Mouse (Mus musculus): Measurements from ENCODE around the gene B3gnt3. TPM values are rescaled to one million over a fixed set of nuclear protein-coding genes. Genes with fewer than 3 reads are reported as not detected.

B3gnt3 gene
- polyA plus RNA-seq, 1 experiment from 2014 or later: 35.9 TPM

- DNase-seq (ENCODE audit: low spot score) (no peak), ATAC-seq (ENCODE audit: low FRiP score, low TSS enrichment) (no peak)
- Histone ChIP-seq H3K36me3 (ENCODE audit: control insufficient read depth, insufficient read depth, low read length) (no peaks in the 10 kb centered on the region), H3K9me3 (ENCODE audit: control insufficient read depth, low read length) (no peaks in the 10 kb centered on the region), H3K4me1 (replicated peaks; ENCODE audit: control insufficient read depth, insufficient read depth) (peaks cover 7% of the 10 kb centered on the region; the same call in 1 of the 2 replicates), H3K27me3 (ENCODE audit: control insufficient read depth, insufficient read depth, low read length) (no peaks in the 10 kb centered on the region), H3K9ac (ENCODE audit: low read length) (no peak overlapping the region), H3K4me2 (replicated peaks; ENCODE audit: low read depth) (no peak overlapping the region), H3K4me3 (ENCODE audit: low read depth, low read length) (no peak overlapping the region), H3K27ac (replicated peaks) (no peak overlapping the region)
- TF ChIP-seq EP300 (optimal IDR thresholded peaks at IDR 0.05): no peak
- WGBS: 69% methylated on average over 2 of the region's 2 CpGs
Measured at GRCm38 (mm10) chr8:71674071-71674470, 27.5 kb downstream of the B3gnt3 start.

- ATAC-seq (ENCODE audit: low FRiP score, low TSS enrichment) (no peak), DNase-seq (ENCODE audit: low spot score) (no peak)
- H3K9me3 ChIP-seq (ENCODE audit: control insufficient read depth, low read length): no peaks in the 10 kb centered on the region
- WGBS: 59% methylated on average over 6 of the region's 6 CpGs
- H3K4me3 ChIP-seq (ENCODE audit: low read depth, low read length): no peak overlapping the region
- H3K27me3 ChIP-seq (ENCODE audit: control insufficient read depth, insufficient read depth, low read length): no peaks in the 10 kb centered on the region
- H3K4me2 ChIP-seq (replicated peaks; ENCODE audit: low read depth): peak overlapping the region; percentile 92; the same call in 1 of the 2 replicates
- H3K36me3 ChIP-seq (ENCODE audit: control insufficient read depth, insufficient read depth, low read length): no peaks in the 10 kb centered on the region
- H3K9ac ChIP-seq (ENCODE audit: low read length): no peak overlapping the region
- TF ChIP-seq EP300 (optimal IDR thresholded peaks at IDR 0.05): no peak
- no peak for TF ChIP-seq CTCF (IDR thresholded peaks at IDR 0.05; ENCODE audit: low read depth)
- H3K4me1 ChIP-seq (replicated peaks; ENCODE audit: control insufficient read depth, insufficient read depth): peaks cover 7% of the 10 kb centered on the region; the same call in 1 of the 2 replicates
- no peak overlapping the region for H3K27ac ChIP-seq (replicated peaks)
Measured at GRCm38 (mm10) chr8:71672168-71672735, 29.3 kb downstream of the B3gnt3 start.

- DNase-seq (ENCODE audit: low spot score) (peak; percentile 89), ATAC-seq (ENCODE audit: low FRiP score, low TSS enrichment) (peak; percentile 61)
- no peaks in the 10 kb centered on the region for H3K27me3 ChIP-seq (ENCODE audit: control insufficient read depth, insufficient read depth, low read length)
- no peaks in the 10 kb centered on the region for H3K9me3 ChIP-seq (ENCODE audit: control insufficient read depth, low read length)
- TF ChIP-seq EP300 (optimal IDR thresholded peaks at IDR 0.05) (no peak), CTCF (IDR thresholded peaks at IDR 0.05; ENCODE audit: low read depth) (no peak)
- WGBS: under 1% methylated on average over 39 of the region's 42 CpGs
- H3K4me2 ChIP-seq (replicated peaks; ENCODE audit: low read depth): peak within 1 kb of the TSS; percentile 92
- H3K9ac ChIP-seq (ENCODE audit: low read length): no peak within 1 kb of the TSS
- H3K27ac ChIP-seq (replicated peaks): no peak within 1 kb of the TSS
- peak within 1 kb of the TSS; percentile 48 for H3K4me3 ChIP-seq (ENCODE audit: low read depth, low read length)
- H3K4me1 ChIP-seq (replicated peaks; ENCODE audit: control insufficient read depth, insufficient read depth): peaks cover 7% of the 10 kb centered on the region; the same call in 1 of the 2 replicates
- H3K36me3 ChIP-seq (ENCODE audit: control insufficient read depth, insufficient read depth, low read length): no peaks in the 10 kb centered on the region
Measured at GRCm38 (mm10) chr8:71671549-71671965, 30.0 kb downstream of the B3gnt3 start, which contains the start of gene Unc13a. TSS of gene Unc13a (minus strand) at chr8:71671757.

- peak overlapping the region; percentile 48 for H3K4me3 ChIP-seq (ENCODE audit: low read depth, low read length)
- ATAC-seq (ENCODE audit: low FRiP score, low TSS enrichment): peak; percentile 27
- TF ChIP-seq EP300 (optimal IDR thresholded peaks at IDR 0.05) (no peak), CTCF (IDR thresholded peaks at IDR 0.05; ENCODE audit: low read depth) (no peak)
- H3K4me1 ChIP-seq (replicated peaks; ENCODE audit: control insufficient read depth, insufficient read depth): peaks cover 7% of the 10 kb centered on the region; the same call in 1 of the 2 replicates
- WGBS: under 1% methylated on average over 49 of the region's 64 CpGs
- no peaks in the 10 kb centered on the region for H3K27me3 ChIP-seq (ENCODE audit: control insufficient read depth, insufficient read depth, low read length)
- no peaks in the 10 kb centered on the region for H3K9me3 ChIP-seq (ENCODE audit: control insufficient read depth, low read length)
- DNase-seq (ENCODE audit: low spot score): no peak
- H3K27ac ChIP-seq (replicated peaks): no peak overlapping the region
- H3K9ac ChIP-seq (ENCODE audit: low read length): no peak overlapping the region
- no peaks in the 10 kb centered on the region for H3K36me3 ChIP-seq (ENCODE audit: control insufficient read depth, insufficient read depth, low read length)
- H3K4me2 ChIP-seq (replicated peaks; ENCODE audit: low read depth): peak overlapping the region; percentile 92
Measured at GRCm38 (mm10) chr8:71670621-71671548, 30.7 kb downstream of the B3gnt3 start.

- no peaks in the 10 kb centered on the region for H3K9me3 ChIP-seq (ENCODE audit: control insufficient read depth, low read length)
- no peak overlapping the region for H3K27ac ChIP-seq (replicated peaks)
- peaks cover 7% of the 10 kb centered on the region; the same call in 1 of the 2 replicates for H3K4me1 ChIP-seq (replicated peaks; ENCODE audit: control insufficient read depth, insufficient read depth)
- H3K36me3 ChIP-seq (ENCODE audit: control insufficient read depth, insufficient read depth, low read length): no peaks in the 10 kb centered on the region
- ATAC-seq (ENCODE audit: low FRiP score, low TSS enrichment): no peak
- 13% methylated on average over 8 of the region's 12 CpGs for WGBS
- no peak for TF ChIP-seq CTCF (IDR thresholded peaks at IDR 0.05; ENCODE audit: low read depth)
- TF ChIP-seq EP300 (optimal IDR thresholded peaks at IDR 0.05): no peak
- no peak overlapping the region for H3K9ac ChIP-seq (ENCODE audit: low read length)
- DNase-seq (ENCODE audit: low spot score): no peak
- peak overlapping the region; percentile 48; the same call in 1 of the 2 replicates for H3K4me3 ChIP-seq (ENCODE audit: low read depth, low read length)
- H3K4me2 ChIP-seq (replicated peaks; ENCODE audit: low read depth): peak overlapping the region; percentile 92
- no peaks in the 10 kb centered on the region for H3K27me3 ChIP-seq (ENCODE audit: control insufficient read depth, insufficient read depth, low read length)
Measured at GRCm38 (mm10) chr8:71670198-71670597, 31.4 kb downstream of the B3gnt3 start.

All from stomach, postnatal 0 days (tissue).